Mouse (Mus musculus) liver, embryonic 11.5 days (tissue): ENCODE results near the gene Rpl6. TPM values are rescaled to one million over a fixed set of nuclear protein-coding genes. Genes with fewer than 3 reads are reported as not detected.
"Not testable (repeated sequence)": the region's sequence is repeated elsewhere in the genome, so short reads cannot be mapped to it uniquely, and the experiment has no call there.

ENCODE experiments used
- ATAC-seq: fragments of 200-750 bp; cut with Nextera tagmentation; replicated peaks from 2 replicates; pipeline ENCODE4 v1.8.0; 2017; ENCODE audit warnings: moderate number of reproducible peaks, mild to moderate bottlenecking, moderate TSS enrichment, moderate library complexity; ENCODE audit not compliant: low FRiP score
- DNase-seq: peaks from one replicate; pipeline ENCODE4 v3.0.0-alpha.2; 2017; ENCODE audit warnings: low spot score
- H3K27ac ChIP-seq: fragments of 300-500 bp; sonication (generic); 2 replicates; pipeline ENCODE4 v1.5.1; 2014; ENCODE audit warnings: mild to moderate bottlenecking, low read depth, low read length, control low read depth
- H3K27me3 ChIP-seq: fragments of 300-500 bp; sonication (generic); replicated peaks from 2 replicates; pipeline ENCODE4 v1.6.1; 2014; ENCODE audit warnings: low read length, mixed read lengths; ENCODE audit not compliant: control insufficient read depth, insufficient read depth
- H3K36me3 ChIP-seq: fragments of 300-500 bp; sonication (generic); 2 replicates; pipeline ENCODE4 v1.6.1; 2014; ENCODE audit warnings: mild to moderate bottlenecking, low read length, moderate library complexity, mixed read lengths; ENCODE audit not compliant: control insufficient read depth, insufficient read depth
- H3K4me1 ChIP-seq: fragments of 300-500 bp; sonication (generic); replicated peaks from 2 replicates; pipeline ENCODE4 v1.6.1; 2014; ENCODE audit warnings: low read length, mixed read lengths; ENCODE audit not compliant: control insufficient read depth, insufficient read depth
- H3K4me2 ChIP-seq: fragments of 300-500 bp; sonication (generic); 2 replicates; pipeline ENCODE4 v1.6.1; 2014; ENCODE audit warnings: mild to moderate bottlenecking, control low read depth, moderate library complexity
- H3K4me3 ChIP-seq: fragments of 300-500 bp; sonication (generic); 2 replicates; pipeline ENCODE4 v1.5.1; 2014; ENCODE audit warnings: low read depth, low read length, control low read depth
- H3K9ac ChIP-seq: fragments of 300-500 bp; sonication (generic); 2 replicates; pipeline ENCODE4 v1.6.1; 2014; ENCODE audit warnings: low read depth, low read length, control low read depth
- H3K9me3 ChIP-seq: fragments of 300-500 bp; sonication (generic); 2 replicates; pipeline ENCODE4 v1.6.1; 2016; ENCODE audit warnings: low read length, inconsistent platforms, mixed read lengths; ENCODE audit not compliant: control insufficient read depth
- WGBS: fragments of 180-500 bp; shearing (Covaris S2); extraction: QIAGEN DNeasy Blood & Tissue Kit; methylation state at CpG from one replicate; pipeline ENCODE4 v1.1.7; 2014; 5-methylcytosine and 5-hydroxymethylcytosine counted together
- polyA plus RNA-seq: library from polyadenylated mRNA; unstranded; fragments of >200 nt; fragmentation: Nextera tagmentation; extraction: Ambion mirVana; gene quantifications from 2 replicates; pipeline ENCODE4 v1.2.1, GENCODE M21; 2014

Rpl6 gene
- polyA plus RNA-seq, 1 experiment from 2014 or later: 1,036 TPM

DNA sequence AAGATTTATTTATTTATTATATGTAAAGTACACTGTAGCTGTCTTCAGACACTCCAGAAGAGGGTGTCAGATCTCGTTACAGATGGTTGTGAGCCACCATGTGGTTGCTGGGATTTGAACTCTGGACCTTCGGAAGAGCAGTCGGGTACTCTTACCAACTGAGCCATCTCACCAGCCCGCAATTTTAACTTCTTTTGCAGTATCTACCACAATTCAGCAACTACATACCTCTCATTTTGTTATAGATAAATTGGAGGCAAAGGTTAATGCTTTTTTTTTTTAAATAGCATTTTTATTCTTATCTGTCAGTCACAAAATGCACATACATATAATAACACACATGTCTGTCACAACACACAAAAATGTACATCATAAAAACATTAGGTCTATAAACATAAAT, 19.7 kb downstream of the Rpl6 start:
- not testable (repeated sequence) for H3K4me2 ChIP-seq, H3K9me3 ChIP-seq, H3K36me3 ChIP-seq, H3K9ac ChIP-seq, H3K27me3 ChIP-seq, H3K27ac ChIP-seq, ATAC-seq, H3K4me3 ChIP-seq, DNase-seq
- WGBS: 93% methylated on average over 3 of the region's 4 CpGs
- H3K4me1 ChIP-seq: peaks cover 39% of the 10 kb centered on the region

- Histone ChIP-seq H3K4me3 (no peak overlapping the region), H3K4me2 (no peak overlapping the region), H3K27ac (no peak overlapping the region), H3K9me3 (no peaks in the 10 kb centered on the region), H3K4me1 (peaks cover 41% of the 10 kb centered on the region), H3K27me3 (no peaks in the 10 kb centered on the region), H3K9ac (no peak overlapping the region), H3K36me3 (0 out of 2 replicates have a peak, but pooled peaks cover 4% of the 10 kb centered on the region)
- ATAC-seq: no peak
- WGBS: 79% methylated on average over 3 of the region's 3 CpGs
- DNase-seq: no peak
Measured at GRCm38 (mm10) chr5:121224856-121225255, 20.6 kb downstream of the Rpl6 start.

DNA sequence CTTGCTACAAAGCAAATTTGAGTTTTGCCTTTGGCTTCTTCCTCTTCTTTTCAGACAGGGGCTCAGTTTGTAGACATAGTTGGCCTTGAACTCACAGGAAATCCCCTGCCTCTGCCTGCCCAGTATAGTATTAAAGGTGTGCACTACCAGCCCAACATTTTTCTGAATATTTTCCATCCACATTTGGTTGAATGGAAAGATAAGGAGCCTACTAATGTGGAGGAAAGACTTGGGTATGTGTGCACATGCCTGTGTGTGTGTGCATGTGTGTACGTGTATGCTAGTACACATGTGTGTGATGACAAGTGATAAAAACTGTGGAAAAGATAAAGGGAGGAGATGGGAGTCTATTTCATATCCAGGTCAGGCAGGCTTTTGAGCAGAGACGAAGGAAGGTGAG, 21.6 kb downstream of the Rpl6 start:
- Histone ChIP-seq H3K4me2 (0 out of 2 replicates have a peak overlapping the region, but pooled peaks have one; percentile 18), H3K4me3 (no peak overlapping the region), H3K27ac (no peak overlapping the region), H3K36me3 (0 out of 2 replicates have a peak, but pooled peaks cover 4% of the 10 kb centered on the region), H3K4me1 (peaks cover 49% of the 10 kb centered on the region), H3K27me3 (no peaks in the 10 kb centered on the region), H3K9ac (no peak overlapping the region), H3K9me3 (no peaks in the 10 kb centered on the region)
- 65% methylated on average over 2 of the region's 2 CpGs for WGBS
- ATAC-seq: no peak
- DNase-seq: no peak

GRCm38 (mm10) chr5:121226406-121226805, 22.1 kb downstream of the Rpl6 start:
- Histone ChIP-seq H3K27ac (no peak overlapping the region), H3K9ac (no peak overlapping the region), H3K9me3 (no peaks in the 10 kb centered on the region), H3K27me3 (no peaks in the 10 kb centered on the region), H3K4me1 (peaks cover 51% of the 10 kb centered on the region), H3K4me2 (0 out of 2 replicates have a peak overlapping the region, but pooled peaks have one; percentile 18), H3K4me3 (no peak overlapping the region), H3K36me3 (0 out of 2 replicates have a peak, but pooled peaks cover 4% of the 10 kb centered on the region)
- DNase-seq (no peak), ATAC-seq (no peak)
- WGBS: 72% methylated on average over 3 of the region's 3 CpGs

GRCm38 (mm10) chr5:121226845-121227244, 22.6 kb downstream of the Rpl6 start:
- no peaks in the 10 kb centered on the region for H3K9me3 ChIP-seq
- no peak overlapping the region for H3K27ac ChIP-seq
- WGBS: 83% methylated on average over 4 of the region's 4 CpGs
- no peak overlapping the region for H3K4me2 ChIP-seq
- ATAC-seq (no peak), DNase-seq (no peak)
- H3K4me3 ChIP-seq: no peak overlapping the region
- H3K9ac ChIP-seq: no peak overlapping the region
- H3K27me3 ChIP-seq: no peaks in the 10 kb centered on the region
- peaks cover 47% of the 10 kb centered on the region for H3K4me1 ChIP-seq
- 0 out of 2 replicates have a peak, but pooled peaks cover 4% of the 10 kb centered on the region for H3K36me3 ChIP-seq

- ATAC-seq, H3K27ac ChIP-seq, H3K9me3 ChIP-seq, H3K36me3 ChIP-seq, H3K27me3 ChIP-seq, DNase-seq, H3K9ac ChIP-seq, H3K4me3 ChIP-seq, H3K4me2 ChIP-seq: not testable (repeated sequence)
- WGBS: 80% methylated on average over 1 of the region's 1 CpGs
- peaks cover 44% of the 10 kb centered on the region for H3K4me1 ChIP-seq
Measured at GRCm38 (mm10) chr5:121227330-121227729, 23.0 kb downstream of the Rpl6 start.

- ATAC-seq (no peak), DNase-seq (no peak)
- 86% methylated on average over 2 of the region's 2 CpGs for WGBS
- Histone ChIP-seq H3K27me3 (no peaks in the 10 kb centered on the region), H3K9me3 (no peaks in the 10 kb centered on the region), H3K27ac (no peak overlapping the region), H3K9ac (no peak overlapping the region), H3K4me1 (peaks cover 46% of the 10 kb centered on the region), H3K36me3 (0 out of 2 replicates have a peak, but pooled peaks cover 4% of the 10 kb centered on the region), H3K4me2 (no peak overlapping the region), H3K4me3 (no peak overlapping the region)
Measured at GRCm38 (mm10) chr5:121229182-121229581, 24.9 kb downstream of the Rpl6 start.

DNA sequence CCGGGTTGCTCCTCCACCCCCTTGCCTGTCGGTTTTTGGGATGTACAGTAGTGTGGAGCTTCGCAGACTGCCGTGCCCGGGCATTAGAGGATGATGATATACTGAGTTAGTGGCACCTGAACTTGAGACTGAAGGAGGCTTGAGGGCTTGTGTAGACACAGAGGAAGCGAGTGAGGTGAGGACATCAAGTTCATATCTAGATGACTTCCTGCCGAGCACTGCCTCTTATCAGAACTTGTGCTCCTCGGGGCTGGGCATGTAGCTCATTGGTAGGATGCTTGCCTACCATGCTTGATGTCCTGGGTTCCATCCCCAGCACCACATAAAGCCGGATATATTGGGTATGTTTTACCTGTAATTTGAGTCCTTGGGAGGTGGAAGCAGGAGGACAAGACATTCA, 26.5 kb downstream of the Rpl6 start:
- H3K9ac ChIP-seq: no peak overlapping the region
- no peaks in the 10 kb centered on the region for H3K27me3 ChIP-seq
- H3K27ac ChIP-seq: no peak overlapping the region
- H3K9me3 ChIP-seq: no peaks in the 10 kb centered on the region
- no peak overlapping the region for H3K4me3 ChIP-seq
- 0 out of 2 replicates have a peak, but pooled peaks cover 4% of the 10 kb centered on the region for H3K36me3 ChIP-seq
- DNase-seq (no peak), ATAC-seq (peak; percentile 51)
- 62% methylated on average over 9 of the region's 9 CpGs for WGBS
- H3K4me2 ChIP-seq: peak overlapping the region; percentile 26; the same call in 1 of the 2 replicates
- peaks cover 40% of the 10 kb centered on the region for H3K4me1 ChIP-seq

DNA sequence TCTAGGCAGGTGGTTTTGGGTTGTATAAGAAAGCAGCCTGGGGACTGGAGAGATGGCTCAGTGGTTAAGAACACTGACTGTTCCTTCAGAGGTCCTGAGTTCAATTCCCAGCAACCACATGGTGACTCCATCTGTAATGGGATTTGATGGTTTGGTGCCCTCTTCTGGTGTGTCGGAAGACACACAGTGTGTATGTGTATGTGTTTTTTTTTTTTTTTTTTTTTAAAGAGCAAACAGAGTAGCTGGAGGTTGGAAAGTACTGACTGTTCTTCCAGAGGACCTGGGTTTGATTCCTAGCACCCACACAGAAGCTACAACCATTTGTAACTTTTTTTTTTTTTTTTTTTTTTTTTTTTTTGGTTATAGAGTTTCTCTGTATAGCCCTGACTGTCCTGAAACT, 28.5 kb downstream of the Rpl6 start:
- 100% methylated on average over 1 of the region's 1 CpGs for WGBS
- ATAC-seq (no peak), DNase-seq (no peak)
- Histone ChIP-seq H3K27me3 (no peaks in the 10 kb centered on the region), H3K4me3 (no peak overlapping the region), H3K9me3 (no peaks in the 10 kb centered on the region), H3K27ac (no peak overlapping the region; the same call in 1 of the 2 replicates), H3K9ac (no peak overlapping the region), H3K4me1 (peaks cover 47% of the 10 kb centered on the region), H3K4me2 (no peak overlapping the region), H3K36me3 (0 out of 2 replicates have a peak, but pooled peaks cover 4% of the 10 kb centered on the region)
